Mouse (Mus musculus): Measurements from ENCODE around the gene Olfr1107.

Olfr1107 gene

GRCm38 (mm10) chr2:87075717-87076116, at the start of gene Olfr1107:
Gene Olfr1107, minus strand, starts transcription at chr2:87075817.
- no peak for DNase-seq (ENCODE audit: low read depth)

- DNase-seq (ENCODE audit: low read depth) = no peak
Measured at GRCm38 (mm10) chr2:87114467-87114866, 38.9 kb upstream of the Olfr1107 start, which contains the start of gene Olfr259. Gene Olfr259, minus strand, starts transcription at chr2:87114567.

- no peak for DNase-seq (ENCODE audit: low read depth)
Measured at GRCm38 (mm10) chr2:87095908-87096307, 20.3 kb upstream of the Olfr1107 start, which contains the start of gene Olfr1109. Gene Olfr1109, minus strand, starts transcription at chr2:87096008.

- no peak for DNase-seq (ENCODE audit: low read depth)
Measured at GRCm38 (mm10) chr2:87052173-87052572, 23.4 kb downstream of the Olfr1107 start, which contains the start of gene Olfr1106. Gene Olfr1106, minus strand, starts transcription at chr2:87052273.

- DNase-seq (ENCODE audit: low read depth) = no peak
Measured at GRCm38 (mm10) chr2:87036431-87036830, 39.2 kb downstream of the Olfr1107 start, which contains the start of gene Olfr1105. Gene Olfr1105, minus strand, starts transcription at chr2:87036531.

- no peak for DNase-seq (ENCODE audit: low read depth)
Measured at GRCm38 (mm10) chr2:87026980-87027379, 48.6 kb downstream of the Olfr1107 start, which contains the start of gene Olfr1104. Gene Olfr1104, minus strand, starts transcription at chr2:87027080.

Data from NIH3T3 (cell line).